Mouse (Mus musculus): Measurements from ENCODE around the gene Gm36028.

DNA sequence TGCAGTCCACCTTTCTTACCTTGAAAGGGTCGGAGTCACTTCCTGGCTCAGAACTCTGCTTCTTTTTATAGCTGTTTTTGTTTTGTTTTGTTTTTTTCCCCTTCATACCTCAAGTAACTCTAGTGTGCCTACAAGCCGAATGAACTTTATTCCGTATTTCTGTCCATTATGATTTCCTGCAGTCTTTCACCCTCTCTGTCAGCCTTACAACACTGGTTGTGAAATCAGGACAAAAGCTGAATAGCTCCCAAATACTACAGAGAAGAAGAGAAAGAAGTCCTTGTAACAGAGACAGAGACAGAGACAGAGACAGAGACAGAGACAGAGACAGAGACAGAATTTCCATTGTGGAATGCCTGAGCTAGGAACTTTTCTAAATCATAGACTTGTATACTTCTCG is 43.0 kb downstream of the Gm36028 start:
- no peak for TF ChIP-seq CTCF (IDR thresholded peaks at IDR 0.05; ENCODE audit: insufficient read depth, low read depth, low read length)
- TF ChIP-seq POLR2A (IDR thresholded peaks at IDR 0.05; ENCODE audit: insufficient read depth, low read depth, low read length), result no peak
